Comparison of ENCODE assay signal across 9 mouse cellular contexts in genomic region chr2:172221656-172222393, GRCm38 (mm10). TPM values are rescaled to one million over a fixed set of nuclear protein-coding genes. Genes with fewer than 3 reads are reported as not detected.
DNase-seq lines count a peak whose midpoint lies in the region; ATAC-seq and TF ChIP-seq lines count a peak whose summit lies in the region.
"Had no signal": no experiment of that assay in that cellular context is flagged by ENCODE, and none has a peak within 500 bp of the region (broad histone marks: within the 10 kb centered on the region; RNA-seq: fewer than 3 reads in every experiment).

No protein-coding gene starts in this region.

- H3K9me3 ChIP-seq in forebrain, embryonic 10.5 days = no peaks in the 10 kb centered on the region
- H3K9me3 ChIP-seq in forebrain, embryonic 16.5 days (ENCODE audit: control insufficient read depth, low read length) = no peaks in the 10 kb centered on the region
- H3K9me3 ChIP-seq: lung, embryonic 15.5 days had no signal

- no peak overlapping the region for H3K4me3 ChIP-seq in forebrain, embryonic 10.5 days
- no peak overlapping the region for H3K4me3 ChIP-seq in forebrain, embryonic 16.5 days (replicated peaks; ENCODE audit: low read length)
- H3K4me3 ChIP-seq in small intestine, adult 2 months (ENCODE audit: low read depth, low read length) = no peak overlapping the region
- H3K4me3 ChIP-seq: lung, embryonic 15.5 days had no signal

- WGBS in forebrain, embryonic 10.5 days = 8% methylated on average over 16 of the region's 16 CpGs
- 4% methylated on average over 16 of the region's 16 CpGs for WGBS in forebrain, embryonic 16.5 days
- 10% methylated on average over 16 of the region's 16 CpGs for WGBS in small intestine, adult 2 months

- no peak for ATAC-seq in forebrain, embryonic 16.5 days
- peak; percentile 82 for ATAC-seq in granulocyte monocyte progenitor cell, adult 5-6 weeks (replicated peaks; ENCODE audit: poor library complexity, severe bottlenecking)

- peak; percentile 71 for DNase-seq in forebrain, embryonic 10.5 days (ENCODE audit: extremely low spot score, low spot score)
- peak; percentile 87 for DNase-seq in NIH3T3 (ENCODE audit: low read depth)
- peak; percentile 77 to 86 for DNase-seq in cerebellum, postnatal 25 days
- DNase-seq in layer of hippocampus, adult 8-10 months (ENCODE audit: low spot score in 2 of 2) = peak; percentile 17 to 67
- DNase-seq in lung, postnatal 25 days (ENCODE audit: low spot score) = peak; percentile 9

- TF ChIP-seq POLR2A in small intestine, adult 2 months (IDR thresholded peaks at IDR 0.05; ENCODE audit: low read depth, low read length) = no peak

- H3K9ac ChIP-seq in forebrain, embryonic 16.5 days (replicated peaks; ENCODE audit: low read depth, low read length) = no peak overlapping the region
- H3K9ac ChIP-seq: lung, embryonic 15.5 days had no signal

- H3K27ac ChIP-seq in forebrain, embryonic 10.5 days = no peak overlapping the region
- no peak overlapping the region for H3K27ac ChIP-seq in forebrain, embryonic 16.5 days (ENCODE audit: low read length)
- H3K27ac ChIP-seq in small intestine, adult 2 months (ENCODE audit: insufficient read depth, low read depth, low read length) = no peak overlapping the region
- H3K27ac ChIP-seq: lung, embryonic 15.5 days had no signal

- H3K4me1 ChIP-seq in forebrain, embryonic 10.5 days = peaks cover 7% of the 10 kb centered on the region
- peaks cover 4% of the 10 kb centered on the region; the same call in 1 of the 2 replicates for H3K4me1 ChIP-seq in forebrain, embryonic 16.5 days (replicated peaks; ENCODE audit: control insufficient read depth, insufficient read depth, low read length)
- H3K4me1 ChIP-seq in small intestine, adult 2 months (ENCODE audit: control insufficient read depth, insufficient read depth, insufficient read length, low read length) = no peaks in the 10 kb centered on the region
- H3K4me1 ChIP-seq: lung, embryonic 15.5 days had no signal

- H3K27me3 ChIP-seq in forebrain, embryonic 10.5 days (ENCODE audit: poor library complexity, severe bottlenecking) = peaks cover 17% of the 10 kb centered on the region
- H3K27me3 ChIP-seq in forebrain, embryonic 16.5 days (replicated peaks; ENCODE audit: control insufficient read depth, insufficient read depth, low read length) = peaks cover 2% of the 10 kb centered on the region; the same call in 1 of the 2 replicates
- no peaks in the 10 kb centered on the region for H3K27me3 ChIP-seq in small intestine, adult 2 months (ENCODE audit: control insufficient read depth, insufficient read depth, low read length)

- no peaks in the 10 kb centered on the region for H3K36me3 ChIP-seq in forebrain, embryonic 10.5 days (replicated peaks)
- no peaks in the 10 kb centered on the region for H3K36me3 ChIP-seq in forebrain, embryonic 16.5 days (ENCODE audit: control insufficient read depth, insufficient read depth)
- no peaks in the 10 kb centered on the region for H3K36me3 ChIP-seq in small intestine, adult 2 months (ENCODE audit: control insufficient read depth, insufficient read depth, low read length)
- H3K36me3 ChIP-seq: lung, embryonic 15.5 days had no signal

- no peak overlapping the region for H3K4me2 ChIP-seq in forebrain, embryonic 16.5 days (ENCODE audit: low read length)
- H3K4me2 ChIP-seq: lung, embryonic 15.5 days had no signal

- TF ChIP-seq CTCF in small intestine, adult 2 months (IDR thresholded peaks at IDR 0.05; ENCODE audit: extremely low read depth, insufficient read length, insufficient replicate concordance, low read depth, low read length) = peak; percentile 94

RNA-seq across cellular contexts. Expression of gene Mc3r, which starts 26.5 kb away (rescaled TPM):
- 0.10 TPM in 1 of 2 replicates, not detected in the other for polyA plus RNA-seq in forebrain, embryonic 10.5 days (2016; fragmentation: Nextera tagmentation; extraction: Ambion mirVana)
- 0.17 and 0.20 TPM in 2 replicates for polyA plus RNA-seq in forebrain, embryonic 16.5 days (2015; fragmentation: Nextera tagmentation; extraction: Ambion mirVana)
- total RNA-seq in granulocyte monocyte progenitor cell, adult 5-6 weeks (2014; fragmentation: Nextera tagmentation) = not detected in 2 replicates
- not detected in 2 replicates for total RNA-seq in granulocyte monocyte progenitor cell, adult 5-6 weeks (2017)
- total RNA-seq in layer of hippocampus, adult 8-10 months (2022) = under 1 TPM in 3 of 4 experiments, not detected in 1; 0.16 to 0.35 (median 0.22) TPM
- polyA plus RNA-seq in small intestine, adult 2 months (2012; rRNA removed) = not detected in 2 replicates
- polyA plus RNA-seq: lung, embryonic 15.5 days had no signal

Comparison
In these comparisons a context has a peak if more than half of its experiments do, and no peak if none do; other contexts are left out.
1. DNase-seq: peak in every context shown above with its lines; median percentile 87 in NIH3T3; 82 in cerebellum, postnatal 25 days; 71 in forebrain, embryonic 10.5 days; 42 in layer of hippocampus, adult 8-10 months; 9 in lung, postnatal 25 days.